Mouse (Mus musculus): ENCODE results near the gene Ypel1. TPM values are rescaled to one million over a fixed set of nuclear protein-coding genes. Genes with fewer than 3 reads are reported as not detected.
A peak's percentile ranks its signal among the peaks of the same experiment; 100 is the strongest.

The Ypel1 gene
- polyA plus RNA-seq (2014; fragmentation: Nextera tagmentation; extraction: Ambion mirVana), result 109 and 129 TPM in 2 replicates

GRCm38 (mm10) chr16:17069511-17070443 lies at the start of gene Ypel1:
Ypel1 (plus strand) TSS chr16:17069696.
- Histone ChIP-seq H3K36me3 (ENCODE audit: control insufficient read depth, insufficient read depth, low read length) (peaks cover under 1% of the 10 kb centered on the region), H3K9me3 (ENCODE audit: control insufficient read depth, low read length) (no peaks in the 10 kb centered on the region), H3K27ac (ENCODE audit: low read depth, low read length) (peak within 1 kb of the TSS; percentile 90), H3K4me1 (ENCODE audit: control insufficient read depth, insufficient read depth, low read length) (peaks cover 5% of the 10 kb centered on the region), H3K27me3 (ENCODE audit: control insufficient read depth, insufficient read depth, low read length) (no peaks in the 10 kb centered on the region), H3K9ac (replicated peaks; ENCODE audit: low read depth, low read length) (peak within 1 kb of the TSS; percentile 85), H3K4me3 (ENCODE audit: low read depth, low read length) (peak within 1 kb of the TSS; percentile 84), H3K4me2 (ENCODE audit: low read depth, low read length) (peak within 1 kb of the TSS; percentile 71)
- peak; percentile 96 for ATAC-seq (ENCODE audit: low read depth)
- under 1% methylated on average over 76 of the region's 76 CpGs for WGBS

DNA sequence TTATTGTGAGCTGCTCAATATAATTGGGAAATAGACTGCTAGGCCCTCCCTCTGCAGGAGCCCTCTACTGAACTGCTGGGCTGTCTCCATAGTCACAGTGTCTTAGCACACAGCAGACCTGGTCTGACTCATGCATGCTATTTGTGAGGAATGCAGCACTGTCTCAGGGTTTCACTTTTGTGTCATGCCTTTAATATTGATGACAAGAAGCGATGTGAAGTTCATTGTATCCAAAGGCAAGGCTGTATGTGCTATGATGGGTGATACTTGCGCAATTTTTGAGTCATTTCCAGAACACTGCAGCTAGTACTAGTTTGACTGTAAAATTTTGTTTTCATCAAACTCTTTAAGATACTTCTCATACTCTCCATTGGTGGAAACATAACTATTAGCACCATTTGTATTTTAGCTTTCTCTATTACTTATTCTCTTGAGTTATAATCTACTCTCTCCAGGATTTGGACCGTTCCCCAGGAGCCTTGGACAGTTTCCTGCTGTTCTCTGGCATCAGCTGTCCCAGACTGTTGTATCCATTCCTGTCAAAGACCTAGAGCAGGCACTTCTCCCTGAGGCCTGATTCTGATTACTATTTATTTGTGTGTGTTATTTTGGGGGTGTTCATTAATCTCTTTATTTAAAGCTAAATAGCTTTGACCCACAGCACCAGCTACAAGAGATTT lies 44.9 kb upstream of the Ypel1 start:
- no peaks in the 10 kb centered on the region for H3K27me3 ChIP-seq (ENCODE audit: control insufficient read depth, insufficient read depth, low read length)
- H3K9me3 ChIP-seq (ENCODE audit: control insufficient read depth, low read length), result no peaks in the 10 kb centered on the region
- no peak overlapping the region for H3K27ac ChIP-seq (ENCODE audit: low read depth, low read length)
- H3K36me3 ChIP-seq (ENCODE audit: control insufficient read depth, insufficient read depth, low read length), result peaks cover 11% of the 10 kb centered on the region
- H3K9ac ChIP-seq (replicated peaks; ENCODE audit: low read depth, low read length), result no peak overlapping the region
- WGBS, result 80% methylated on average over 3 of the region's 3 CpGs
- no peaks in the 10 kb centered on the region for H3K4me1 ChIP-seq (ENCODE audit: control insufficient read depth, insufficient read depth, low read length)
- no peak overlapping the region for H3K4me3 ChIP-seq (ENCODE audit: low read depth, low read length)
- no peak overlapping the region for H3K4me2 ChIP-seq (ENCODE audit: low read depth, low read length)
- ATAC-seq (ENCODE audit: low read depth), result no peak

- peaks cover 21% of the 10 kb centered on the region for H3K36me3 ChIP-seq (ENCODE audit: control insufficient read depth, insufficient read depth, low read length)
- no peak overlapping the region for H3K27ac ChIP-seq (ENCODE audit: low read depth, low read length)
- no peak for ATAC-seq (ENCODE audit: low read depth)
- no peak overlapping the region for H3K9ac ChIP-seq (replicated peaks; ENCODE audit: low read depth, low read length)
- H3K27me3 ChIP-seq (ENCODE audit: control insufficient read depth, insufficient read depth, low read length), result no peaks in the 10 kb centered on the region
- H3K9me3 ChIP-seq (ENCODE audit: control insufficient read depth, low read length), result no peaks in the 10 kb centered on the region
- WGBS, result 52% methylated on average over 4 of the region's 4 CpGs
- no peak overlapping the region for H3K4me3 ChIP-seq (ENCODE audit: low read depth, low read length)
- H3K4me1 ChIP-seq (ENCODE audit: control insufficient read depth, insufficient read depth, low read length), result no peaks in the 10 kb centered on the region
- no peak overlapping the region for H3K4me2 ChIP-seq (ENCODE audit: low read depth, low read length)
Measured at GRCm38 (mm10) chr16:17029971-17030695, 39.4 kb upstream of the Ypel1 start.

DNA sequence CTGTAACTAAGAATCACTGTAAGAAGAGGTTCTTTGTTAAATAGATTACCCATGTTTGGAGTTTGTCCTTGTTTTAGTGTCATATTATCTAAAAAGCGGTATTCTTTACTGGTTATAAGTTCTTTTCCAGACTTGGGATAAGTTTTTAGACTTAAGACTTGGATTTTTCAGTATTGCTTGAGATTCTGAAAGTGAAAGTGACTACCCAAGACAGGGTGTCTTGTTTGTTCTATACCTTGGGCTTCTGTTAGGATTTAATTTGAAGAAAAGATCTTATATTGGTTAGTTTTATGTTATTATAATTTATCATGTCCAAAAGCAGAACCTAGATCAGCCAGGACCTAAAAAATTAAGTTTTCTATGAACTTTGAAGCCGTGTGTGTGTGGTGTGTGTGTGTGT lies 35.7 kb upstream of the Ypel1 start:
- Histone ChIP-seq H3K4me2 (ENCODE audit: low read depth, low read length) (no peak overlapping the region), H3K27me3 (ENCODE audit: control insufficient read depth, insufficient read depth, low read length) (no peaks in the 10 kb centered on the region), H3K36me3 (ENCODE audit: control insufficient read depth, insufficient read depth, low read length) (peaks cover 42% of the 10 kb centered on the region), H3K9ac (replicated peaks; ENCODE audit: low read depth, low read length) (no peak overlapping the region), H3K4me1 (ENCODE audit: control insufficient read depth, insufficient read depth, low read length) (no peaks in the 10 kb centered on the region), H3K9me3 (ENCODE audit: control insufficient read depth, low read length) (no peaks in the 10 kb centered on the region), H3K27ac (ENCODE audit: low read depth, low read length) (no peak overlapping the region), H3K4me3 (ENCODE audit: low read depth, low read length) (no peak overlapping the region)
- ATAC-seq (ENCODE audit: low read depth), result no peak
- WGBS, result 98% methylated on average over 2 of the region's 2 CpGs

DNA sequence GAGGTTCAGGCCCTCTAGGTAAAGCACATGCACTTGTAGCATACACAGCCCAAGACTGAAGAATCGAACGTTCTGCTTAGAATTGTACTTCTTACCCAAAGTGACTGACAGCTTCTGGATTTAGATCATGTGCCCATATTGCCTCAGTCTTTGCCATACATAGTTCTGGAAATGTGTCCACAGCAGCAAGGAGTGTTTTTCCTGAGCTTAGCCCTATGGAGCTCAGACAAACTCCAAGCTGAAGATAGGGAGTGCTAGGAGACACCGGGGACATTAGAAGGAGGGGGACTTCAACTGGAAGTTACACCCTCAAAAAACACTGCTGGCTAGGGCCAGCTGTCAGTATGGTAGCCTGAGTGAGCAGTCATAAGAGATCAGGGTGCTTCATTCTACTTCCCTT lies 28.8 kb upstream of the Ypel1 start:
- ATAC-seq (ENCODE audit: low read depth), result no peak
- H3K4me3 ChIP-seq (ENCODE audit: low read depth, low read length), result no peak overlapping the region
- H3K36me3 ChIP-seq (ENCODE audit: control insufficient read depth, insufficient read depth, low read length), result peaks cover 43% of the 10 kb centered on the region
- no peak overlapping the region for H3K9ac ChIP-seq (replicated peaks; ENCODE audit: low read depth, low read length)
- H3K4me1 ChIP-seq (ENCODE audit: control insufficient read depth, insufficient read depth, low read length), result no peaks in the 10 kb centered on the region
- no peak overlapping the region for H3K4me2 ChIP-seq (ENCODE audit: low read depth, low read length)
- no peaks in the 10 kb centered on the region for H3K27me3 ChIP-seq (ENCODE audit: control insufficient read depth, insufficient read depth, low read length)
- no peak overlapping the region for H3K27ac ChIP-seq (ENCODE audit: low read depth, low read length)
- WGBS, result 100% methylated on average over 3 of the region's 3 CpGs
- H3K9me3 ChIP-seq (ENCODE audit: control insufficient read depth, low read length), result no peaks in the 10 kb centered on the region

- no peak for ATAC-seq (ENCODE audit: low read depth)
- Histone ChIP-seq H3K4me1 (ENCODE audit: control insufficient read depth, insufficient read depth, low read length) (no peaks in the 10 kb centered on the region), H3K27ac (ENCODE audit: low read depth, low read length) (no peak overlapping the region), H3K4me3 (ENCODE audit: low read depth, low read length) (no peak overlapping the region), H3K27me3 (ENCODE audit: control insufficient read depth, insufficient read depth, low read length) (no peaks in the 10 kb centered on the region), H3K36me3 (ENCODE audit: control insufficient read depth, insufficient read depth, low read length) (peaks cover 43% of the 10 kb centered on the region), H3K9ac (replicated peaks; ENCODE audit: low read depth, low read length) (no peak overlapping the region), H3K9me3 (ENCODE audit: control insufficient read depth, low read length) (no peaks in the 10 kb centered on the region), H3K4me2 (ENCODE audit: low read depth, low read length) (no peak overlapping the region)
- 94% methylated on average over 1 of the region's 1 CpGs for WGBS
Measured at GRCm38 (mm10) chr16:17041417-17041816, 28.1 kb upstream of the Ypel1 start.

GRCm38 (mm10) chr16:17044320-17044719 lies 25.2 kb upstream of the Ypel1 start:
- ATAC-seq (ENCODE audit: low read depth), result no peak
- 82% methylated on average over 3 of the region's 3 CpGs for WGBS
- H3K9me3 ChIP-seq (ENCODE audit: control insufficient read depth, low read length), result no peaks in the 10 kb centered on the region
- no peaks in the 10 kb centered on the region for H3K4me1 ChIP-seq (ENCODE audit: control insufficient read depth, insufficient read depth, low read length)
- H3K4me2 ChIP-seq (ENCODE audit: low read depth, low read length), result no peak overlapping the region
- H3K4me3 ChIP-seq (ENCODE audit: low read depth, low read length), result no peak overlapping the region
- no peak overlapping the region for H3K27ac ChIP-seq (ENCODE audit: low read depth, low read length)
- H3K9ac ChIP-seq (replicated peaks; ENCODE audit: low read depth, low read length), result no peak overlapping the region
- H3K36me3 ChIP-seq (ENCODE audit: control insufficient read depth, insufficient read depth, low read length), result peaks cover 26% of the 10 kb centered on the region
- H3K27me3 ChIP-seq (ENCODE audit: control insufficient read depth, insufficient read depth, low read length), result no peaks in the 10 kb centered on the region

DNA sequence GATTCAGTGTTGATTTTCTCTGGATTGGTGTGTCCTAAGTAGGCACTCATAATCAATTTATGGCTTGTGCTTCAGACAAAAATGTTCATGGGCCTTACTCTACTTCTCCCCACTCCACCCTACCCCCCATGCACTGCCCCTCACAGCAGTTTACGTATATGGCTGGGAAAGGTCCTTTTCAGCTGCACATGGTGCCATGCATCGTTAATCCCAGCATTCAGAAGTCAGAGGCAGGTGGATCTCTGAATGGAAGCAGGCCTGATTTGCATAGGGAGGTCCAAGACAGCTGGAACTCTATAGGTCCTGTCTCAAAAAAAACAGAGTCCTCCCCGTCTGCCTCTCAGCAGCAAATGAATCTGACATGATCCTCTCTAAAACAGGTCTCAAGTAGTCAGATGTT lies 24.2 kb upstream of the Ypel1 start:
- WGBS, result 28% methylated on average over 3 of the region's 3 CpGs
- Histone ChIP-seq H3K9ac (replicated peaks; ENCODE audit: low read depth, low read length) (no peak overlapping the region), H3K4me2 (ENCODE audit: low read depth, low read length) (no peak overlapping the region), H3K36me3 (ENCODE audit: control insufficient read depth, insufficient read depth, low read length) (peaks cover 16% of the 10 kb centered on the region), H3K27ac (ENCODE audit: low read depth, low read length) (no peak overlapping the region), H3K9me3 (ENCODE audit: control insufficient read depth, low read length) (no peaks in the 10 kb centered on the region), H3K4me3 (ENCODE audit: low read depth, low read length) (no peak overlapping the region), H3K27me3 (ENCODE audit: control insufficient read depth, insufficient read depth, low read length) (no peaks in the 10 kb centered on the region), H3K4me1 (ENCODE audit: control insufficient read depth, insufficient read depth, low read length) (no peaks in the 10 kb centered on the region)
- no peak for ATAC-seq (ENCODE audit: low read depth)
